Mouse (Mus musculus): Measurements from ENCODE around the gene Fmc1.
"Not testable (repeated sequence)": the region's sequence is repeated elsewhere in the genome, so short reads cannot be mapped to it uniquely, and the experiment has no call there.

Gene Fmc1

DNA sequence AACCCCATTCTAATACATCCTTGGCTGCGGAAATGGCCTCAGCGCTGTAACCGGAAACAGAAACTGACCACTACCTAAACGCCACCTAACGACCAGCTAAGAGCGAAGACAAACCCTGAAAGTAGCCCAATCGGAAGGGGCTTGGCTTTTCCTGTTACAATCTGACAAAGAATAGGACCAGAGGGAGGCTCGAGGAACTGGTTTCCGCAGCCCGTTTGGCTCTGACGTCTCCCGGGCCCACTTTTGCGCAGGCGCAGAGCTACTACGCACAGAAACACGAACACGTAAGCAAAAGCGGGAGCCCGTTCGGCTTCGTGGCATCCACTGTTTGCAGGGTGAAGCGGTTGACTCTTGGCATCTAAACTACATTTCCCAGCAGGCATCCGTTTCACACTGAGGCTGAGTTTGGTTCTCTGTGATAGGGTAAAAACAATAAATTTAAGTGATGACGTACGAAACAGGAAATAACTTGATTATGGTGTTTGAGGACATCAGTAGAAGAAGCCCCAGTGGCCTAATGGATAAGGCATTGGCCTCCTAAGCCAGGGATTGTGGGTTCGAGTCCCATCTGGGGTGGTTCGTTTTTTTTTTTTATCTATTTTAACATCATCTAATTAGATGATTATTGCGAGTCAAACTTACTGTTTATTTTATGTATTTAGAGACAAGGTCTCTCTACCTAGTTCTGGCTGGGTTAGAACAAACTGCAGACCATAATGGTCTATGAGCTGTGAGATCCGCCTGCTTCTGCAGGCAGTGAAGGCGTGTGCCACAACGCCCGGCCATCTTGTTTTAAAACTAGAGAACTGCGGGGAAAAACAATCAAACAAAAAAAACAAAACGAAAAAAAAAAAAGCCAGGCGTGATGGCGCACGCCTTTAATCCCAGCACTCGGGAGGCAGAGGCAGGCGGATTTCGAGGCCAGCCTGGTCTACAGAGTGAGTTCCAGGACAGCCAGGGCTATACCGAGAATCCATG, at the start of gene Fmc1:
Fmc1 (plus strand) TSS at position 75 of the 978 bp plus-strand sequence.
- DNase-seq (ENCODE audit: low spot score in 2 of 2): peak; percentile 96 to 98

DNA sequence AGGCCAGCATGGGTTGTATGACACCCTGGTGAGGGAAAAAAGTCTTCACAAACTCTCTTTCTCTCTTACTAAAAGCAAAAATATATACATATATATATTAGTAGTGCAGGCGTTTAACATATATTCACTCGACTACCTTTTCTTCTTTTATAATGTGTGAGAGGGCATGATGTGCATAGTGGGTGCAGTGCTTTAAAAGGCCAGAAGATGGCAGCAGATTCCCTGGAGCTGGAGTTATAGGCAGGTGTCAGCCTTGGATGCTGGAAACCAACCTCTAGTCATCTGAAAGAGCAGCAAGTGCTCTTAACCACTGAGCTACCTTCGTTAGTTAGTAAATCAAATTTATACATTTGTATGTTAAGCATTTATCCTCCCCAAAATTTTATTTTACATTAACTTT, 40.8 kb upstream of the Fmc1 start:
- DNase-seq (ENCODE audit: low spot score in 2 of 2): peak; percentile 29 to 68

DNA sequence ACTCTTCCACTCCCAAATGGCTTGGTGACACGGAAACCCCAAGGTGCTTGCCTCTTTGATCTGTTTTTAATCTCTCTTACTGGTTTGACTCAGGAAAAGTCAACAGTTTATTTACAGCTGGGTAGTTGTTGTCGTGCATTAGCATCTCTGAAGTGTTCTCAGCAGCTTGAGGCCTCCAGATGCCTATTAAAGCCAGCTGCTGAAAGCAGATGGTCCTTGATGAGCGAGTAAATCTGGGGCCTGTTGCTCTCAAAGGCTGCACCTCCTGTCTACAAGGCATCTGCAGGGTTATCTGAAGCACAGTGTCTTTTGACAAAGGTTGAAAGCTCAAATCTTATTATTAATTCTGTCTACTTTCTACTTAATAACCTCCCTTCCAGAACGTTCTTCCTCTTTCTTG, 37.7 kb upstream of the Fmc1 start:
- no peak for DNase-seq (ENCODE audit: low spot score in 2 of 2)

DNA sequence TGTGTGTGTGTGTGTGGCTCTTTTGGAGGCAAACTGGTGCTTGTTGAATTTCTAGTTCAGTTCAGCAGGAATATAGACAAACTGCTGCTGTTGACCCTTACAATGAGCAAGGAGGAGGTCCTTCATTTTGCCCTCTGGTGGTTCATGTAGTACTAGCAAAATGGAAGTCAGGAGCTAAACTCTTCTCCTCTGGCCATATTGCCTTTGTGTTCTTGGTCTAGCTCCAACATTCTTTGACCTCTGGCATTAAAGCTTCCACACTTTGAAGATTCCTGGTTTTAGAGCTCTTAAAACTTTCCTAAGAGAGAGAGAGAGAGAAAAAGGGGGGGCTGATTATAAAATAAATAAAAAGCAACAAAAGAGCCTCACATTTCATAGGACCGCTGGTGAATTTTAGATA, 21.2 kb upstream of the Fmc1 start:
- no peak for DNase-seq (ENCODE audit: low spot score in 2 of 2)

DNA sequence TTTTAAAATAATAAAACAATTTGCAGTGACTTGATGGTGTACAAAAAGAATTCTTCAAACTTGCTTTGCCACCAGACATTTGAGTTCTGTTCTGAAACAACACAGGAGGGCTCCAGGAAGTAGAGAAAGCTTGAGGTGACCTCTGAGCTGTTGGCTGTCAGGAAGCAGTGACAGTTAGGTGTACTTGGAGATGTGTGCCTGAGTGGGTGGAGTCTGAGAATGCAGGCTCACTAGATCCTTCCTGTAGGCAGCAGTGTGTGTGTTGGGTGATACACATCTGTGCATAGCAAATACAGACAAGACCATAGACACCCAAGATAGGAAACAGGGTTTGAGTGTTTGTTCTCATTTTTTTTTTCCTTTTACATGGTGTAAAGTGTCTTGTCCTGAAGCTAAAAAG, 20.5 kb upstream of the Fmc1 start:
- peak; percentile 46 to 48 for DNase-seq (ENCODE audit: low spot score in 2 of 2)

DNA sequence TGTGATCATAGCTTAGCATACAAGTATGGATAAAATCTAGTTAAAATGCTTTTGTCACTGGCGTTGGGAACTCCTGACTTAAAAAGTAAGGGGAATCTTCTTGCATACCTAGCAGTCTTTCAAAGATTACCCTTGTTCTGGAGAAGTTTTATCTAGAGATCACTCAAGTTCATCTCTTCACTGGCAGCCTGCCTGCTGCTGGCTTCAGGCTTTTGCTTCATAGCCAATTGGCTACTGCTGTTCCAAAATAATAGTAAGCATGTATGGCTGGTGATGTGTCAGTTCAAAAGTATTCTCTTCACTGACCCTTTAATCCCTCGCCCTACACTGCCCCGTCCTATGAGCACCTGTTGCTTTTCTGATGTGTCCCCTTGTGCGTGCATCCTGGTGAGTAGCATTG, 18.1 kb upstream of the Fmc1 start:
- DNase-seq (ENCODE audit: low spot score in 2 of 2): no peak

DNA sequence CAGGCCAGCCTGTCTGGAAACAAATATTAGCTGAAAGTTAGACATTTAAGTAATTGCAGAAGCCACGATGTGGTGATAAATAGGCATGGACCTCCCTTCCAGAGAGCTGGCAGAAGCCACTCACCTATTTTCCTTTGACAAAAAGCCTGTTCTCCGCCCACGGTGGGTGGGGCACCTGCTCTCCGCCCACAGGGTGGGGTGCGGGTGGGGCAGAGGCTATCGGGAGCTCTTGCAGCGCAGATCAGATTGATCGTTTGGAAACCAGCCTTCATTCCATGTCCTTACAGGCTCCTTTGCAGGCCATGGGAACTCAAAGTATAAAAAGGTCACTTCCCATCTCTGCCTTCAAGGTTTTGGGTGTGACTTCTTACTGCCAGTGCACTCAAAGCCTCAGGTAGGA, 9.5 kb upstream of the Fmc1 start:
- no peak for DNase-seq (ENCODE audit: low spot score in 2 of 2)

DNA sequence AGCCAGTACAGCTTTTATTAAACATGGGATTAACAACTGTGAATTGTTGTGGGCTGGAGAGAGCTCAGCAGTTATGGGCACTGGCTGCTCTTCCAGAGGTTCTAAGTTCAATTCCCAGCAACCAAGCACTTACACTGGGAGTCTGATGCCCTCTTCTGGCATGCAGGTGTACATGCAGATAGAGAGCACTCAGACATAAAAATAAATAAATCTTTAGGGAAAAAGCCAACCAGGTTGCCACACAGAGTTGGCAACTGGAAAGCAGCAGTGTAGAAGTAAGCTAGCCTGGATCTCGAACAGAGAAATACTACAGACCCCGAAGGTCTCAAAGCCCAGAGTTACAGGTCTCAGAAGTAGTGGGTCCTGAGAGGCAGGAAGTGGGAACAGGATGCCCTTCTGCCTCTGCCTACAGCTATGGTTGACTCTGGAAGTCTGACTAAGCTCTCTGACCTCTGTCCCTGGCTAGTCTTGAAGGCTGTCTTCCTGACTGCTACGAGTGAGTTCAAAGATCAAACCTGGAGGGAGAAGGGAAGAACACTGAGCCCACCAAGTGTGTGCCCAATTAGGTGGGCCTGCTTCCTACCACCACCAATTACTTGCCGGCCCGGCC, 2.0 kb upstream of the Fmc1 start:
- DNase-seq (ENCODE audit: low spot score in 2 of 2): peak in 1 of 2 experiments; percentile 29

DNA sequence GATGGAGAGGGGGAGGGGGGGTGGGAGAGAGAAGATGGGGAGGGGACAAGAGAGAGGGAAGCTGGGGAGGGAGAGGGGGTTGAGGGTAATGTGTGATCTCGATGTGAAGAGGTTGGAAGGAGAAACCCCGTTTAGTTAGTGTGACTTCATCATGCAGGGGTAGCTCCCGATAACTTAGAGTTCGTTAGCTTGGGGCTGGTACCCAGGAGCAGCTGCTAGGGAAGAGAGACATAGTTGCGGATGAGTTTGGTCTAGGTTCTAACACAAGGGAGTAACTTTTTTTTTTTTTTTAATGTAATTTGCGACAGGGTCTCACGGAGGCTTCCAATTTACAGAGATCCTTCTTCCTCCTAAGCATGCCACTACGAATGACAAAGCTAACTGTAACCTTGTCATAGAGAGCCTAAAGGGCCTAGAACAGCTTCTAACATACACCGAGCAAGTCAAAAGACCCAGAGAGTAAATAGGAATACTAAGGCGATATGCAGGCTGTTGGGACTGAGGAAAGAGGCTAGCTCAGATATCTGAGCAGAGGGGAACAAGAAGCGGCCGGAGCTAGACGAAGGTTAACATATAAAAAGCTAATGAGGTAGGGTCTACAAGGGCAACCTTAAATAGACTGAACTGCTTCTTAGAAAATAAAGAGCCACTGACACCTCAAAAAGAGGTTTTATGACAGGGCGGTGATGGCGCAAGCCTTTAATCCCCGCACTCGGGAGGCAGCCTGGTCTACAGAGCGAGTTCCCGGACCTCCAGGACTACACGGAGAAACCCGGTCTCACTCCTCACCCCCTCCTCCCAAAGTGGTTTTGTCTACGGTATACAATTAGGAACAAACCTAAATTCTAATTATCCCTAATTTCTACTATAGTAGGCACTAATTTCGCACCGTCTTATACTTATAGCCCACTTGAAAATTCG, 542 bp upstream of the Fmc1 start:
- DNase-seq (ENCODE audit: low spot score in 2 of 2): peak; percentile 38 to 55

DNA sequence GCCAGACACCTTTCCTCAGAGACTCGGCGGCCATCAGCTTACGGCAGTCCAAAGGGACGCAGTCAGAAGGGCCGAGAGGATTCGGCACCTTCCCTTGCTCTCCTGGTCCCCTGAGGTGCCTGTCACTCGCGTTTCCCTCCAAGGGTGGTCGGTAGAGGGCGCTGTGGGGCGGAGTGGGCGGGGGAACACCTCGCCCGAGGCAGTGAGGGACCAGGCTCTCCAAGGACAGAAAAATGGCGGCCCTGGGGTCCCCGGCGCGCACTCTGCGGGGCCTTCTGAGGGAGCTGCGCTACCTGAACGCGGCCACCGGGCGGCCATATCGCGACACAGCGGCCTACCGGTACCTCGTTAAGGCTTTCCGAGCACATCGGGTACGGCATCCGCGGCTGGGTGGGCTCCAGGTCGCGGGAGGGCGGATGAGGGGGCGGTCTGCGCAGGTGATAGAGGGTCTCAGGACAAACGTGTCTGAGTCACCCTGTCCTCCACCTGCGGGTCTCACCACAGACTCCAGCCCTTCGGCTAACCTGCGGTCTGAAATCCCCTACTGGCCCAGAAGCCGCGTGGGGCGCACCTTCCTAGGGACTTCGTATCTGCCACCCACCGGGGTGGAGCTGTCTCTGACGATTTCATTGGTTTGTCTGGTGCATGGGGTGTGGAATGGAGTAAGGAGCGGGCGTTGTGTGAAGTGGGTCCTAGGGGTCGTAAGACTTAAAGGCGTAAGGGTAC, 1.5 kb downstream of the Fmc1 start:
- DNase-seq (ENCODE audit: low spot score in 2 of 2): peak; percentile 97 to 100

DNA sequence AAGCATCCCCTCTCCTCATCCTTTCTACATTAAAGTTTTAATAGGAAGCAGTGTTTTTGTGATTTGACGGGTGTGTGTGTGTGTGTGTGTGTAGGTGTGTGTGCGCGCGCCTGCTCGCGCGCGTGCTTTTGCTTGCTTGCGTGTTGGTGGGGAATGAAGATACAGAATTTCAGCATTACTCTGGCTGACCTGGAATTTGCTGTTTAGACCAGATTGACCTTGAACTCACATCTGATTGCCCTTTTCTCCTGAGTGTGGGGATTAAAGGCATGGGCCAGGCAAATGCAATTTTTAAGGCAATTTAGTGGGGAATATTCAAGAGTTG, 2.0 kb downstream of the Fmc1 start:
- no peak for DNase-seq (ENCODE audit: low spot score in 2 of 2)

DNA sequence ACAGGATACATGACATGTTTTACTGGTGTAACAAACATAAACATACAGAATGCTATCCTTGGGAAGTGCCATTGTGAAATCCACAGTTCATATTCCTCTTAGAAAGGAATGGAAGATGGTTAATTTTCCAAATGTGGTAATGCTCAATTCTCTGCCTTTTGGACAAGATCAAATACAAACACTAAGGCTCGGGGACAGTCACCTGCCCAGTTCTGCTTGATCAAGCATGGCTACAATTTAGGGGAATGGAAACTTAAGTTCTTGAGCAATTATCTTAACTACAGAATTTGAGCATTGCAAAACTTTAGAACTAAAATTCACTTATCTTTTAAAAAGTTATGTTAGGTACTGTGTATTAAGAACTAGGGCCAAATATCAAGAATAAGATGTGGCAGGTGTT, 2.5 kb downstream of the Fmc1 start:
- no peak for DNase-seq (ENCODE audit: low spot score in 2 of 2)

DNA sequence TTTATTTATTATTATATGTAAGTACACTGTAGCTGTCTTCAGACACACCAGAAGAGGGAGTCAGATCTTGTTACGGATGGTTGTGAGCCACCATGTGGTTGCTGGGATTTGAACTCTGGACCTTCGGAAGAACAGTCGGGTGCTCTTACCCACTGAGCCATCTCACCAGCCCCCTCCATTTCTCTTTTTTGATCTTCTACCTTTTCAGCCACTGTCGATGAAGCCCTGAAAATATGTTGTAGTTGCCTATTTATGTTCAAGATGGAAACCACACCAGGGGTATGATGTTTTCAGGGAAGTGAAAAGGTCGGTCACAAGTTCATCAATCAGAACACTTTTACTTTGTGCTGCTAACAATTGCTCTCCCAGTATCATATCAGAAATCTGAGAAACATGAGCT, 10.8 kb downstream of the Fmc1 start:
- DNase-seq (ENCODE audit: low spot score in 2 of 2): not testable (repeated sequence)

DNA sequence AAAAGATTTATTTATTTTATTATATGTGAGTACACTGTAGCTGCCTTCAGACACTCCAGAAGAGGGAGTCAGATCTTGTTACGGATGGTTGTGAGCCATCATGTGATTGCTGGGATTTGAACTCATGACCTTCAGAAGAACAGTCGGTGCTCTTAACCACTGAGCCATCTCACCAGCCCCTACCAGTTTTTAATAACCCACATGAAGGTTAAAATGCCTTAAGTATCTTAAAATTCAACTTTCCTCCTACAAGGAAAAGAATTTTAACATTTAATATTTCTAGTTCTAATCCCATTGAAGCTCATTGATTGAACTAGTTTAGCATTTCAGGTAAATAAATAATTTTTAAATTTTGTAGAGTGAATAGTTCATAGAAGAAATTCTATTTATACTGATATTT, 13.7 kb downstream of the Fmc1 start:
- not testable (repeated sequence) for DNase-seq (ENCODE audit: low spot score in 2 of 2)

DNA sequence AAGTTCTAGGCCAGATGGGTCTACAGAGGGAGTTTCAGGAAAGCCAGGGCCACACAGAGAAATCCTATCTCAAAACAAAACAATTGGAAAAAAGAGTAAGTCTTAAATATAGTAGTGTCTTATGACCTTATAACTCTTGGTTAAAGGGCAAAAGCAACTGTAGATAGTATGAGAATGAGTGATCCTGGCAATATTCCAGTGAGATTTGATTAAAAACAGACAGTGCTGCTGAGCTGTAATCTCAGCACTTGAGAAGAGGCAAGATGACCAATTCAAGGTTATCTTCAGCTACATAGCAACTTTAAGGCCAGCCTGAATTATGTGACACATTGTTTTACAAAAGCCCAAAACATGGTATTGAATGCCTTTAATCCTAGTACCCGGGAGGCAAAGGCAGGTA, 14.4 kb downstream of the Fmc1 start:
- DNase-seq (ENCODE audit: low spot score in 2 of 2): no peak

DNA sequence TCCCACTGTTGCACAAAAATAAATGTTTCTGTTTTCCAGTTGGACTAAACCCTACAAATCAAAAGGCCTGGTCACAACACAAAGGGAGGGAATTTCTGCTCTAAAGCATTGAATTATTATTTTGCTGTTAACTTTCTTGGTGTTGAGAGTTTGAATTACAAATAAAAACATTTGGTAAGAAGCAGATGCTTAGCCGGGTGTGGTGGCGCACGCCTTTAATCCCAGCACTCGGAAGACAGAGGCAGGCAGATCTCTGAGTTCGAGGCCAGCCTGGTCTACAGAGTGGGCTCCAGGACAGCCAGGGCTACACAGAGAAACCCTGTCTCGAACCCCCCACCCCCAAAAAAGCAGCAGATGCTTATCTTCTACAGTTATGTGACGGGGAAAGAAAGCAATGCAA, 15.3 kb downstream of the Fmc1 start:
- DNase-seq (ENCODE audit: low spot score in 2 of 2): not testable (repeated sequence)

DNA sequence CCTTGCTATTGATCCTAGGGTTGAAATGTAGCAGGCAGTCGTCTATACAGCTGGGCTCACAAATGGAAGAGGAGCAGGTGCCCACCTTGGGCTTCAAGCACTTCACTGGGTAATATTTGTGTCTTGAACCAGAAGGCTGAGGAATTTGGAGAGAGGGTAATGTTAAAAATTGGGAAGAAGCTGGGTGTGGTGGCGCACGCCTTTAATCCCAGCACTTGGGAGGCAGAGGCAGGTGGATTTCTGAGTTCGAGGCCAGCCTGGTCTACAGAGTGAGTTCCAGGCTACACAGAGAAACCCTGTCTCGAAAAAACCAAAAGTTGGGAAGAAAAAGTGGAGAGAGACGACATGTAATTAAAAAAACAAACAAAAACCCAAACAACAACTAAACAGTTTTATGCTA, 16.5 kb downstream of the Fmc1 start:
- DNase-seq (ENCODE audit: low spot score in 2 of 2): not testable (repeated sequence)

DNA sequence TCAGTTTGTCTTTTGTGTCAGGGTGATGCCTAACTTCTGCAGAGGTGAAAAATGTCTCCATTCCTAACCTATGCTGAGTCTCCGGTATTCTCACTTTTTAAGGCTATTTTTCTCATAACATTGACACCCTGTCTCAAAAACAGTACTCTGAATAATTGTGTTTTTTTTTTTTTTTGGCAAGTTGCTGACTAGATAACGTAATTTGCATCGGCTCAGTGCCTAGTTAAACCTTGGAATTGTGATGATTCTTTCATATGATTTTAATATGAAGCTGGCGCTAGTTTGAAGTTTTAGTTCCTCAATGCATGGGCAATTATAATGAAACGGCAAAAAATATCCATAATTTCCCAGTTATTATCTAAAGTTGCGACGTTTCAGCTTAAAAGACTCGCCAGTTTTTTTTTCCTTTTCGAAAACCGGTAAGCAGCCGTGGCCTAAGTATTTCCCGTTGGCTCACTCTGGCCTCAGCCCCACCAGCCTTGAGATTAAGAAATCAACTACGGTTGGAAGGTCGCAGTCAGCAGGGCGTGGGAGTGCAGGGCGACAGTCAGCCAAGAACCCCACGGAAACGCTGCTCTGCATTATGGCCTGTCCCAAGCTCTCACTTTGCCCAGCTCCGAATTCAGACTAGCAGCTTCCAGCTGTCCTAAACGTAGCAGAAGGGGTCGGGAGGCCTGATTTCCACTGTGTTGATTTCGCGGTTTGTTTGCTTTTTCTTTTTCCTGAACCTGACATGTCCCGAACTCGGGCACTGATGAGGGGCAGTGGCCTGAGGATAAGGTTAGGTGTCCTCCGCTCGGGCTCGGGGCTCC, 17.2 kb downstream of the Fmc1 start:
- DNase-seq (ENCODE audit: low spot score in 2 of 2): no peak

DNA sequence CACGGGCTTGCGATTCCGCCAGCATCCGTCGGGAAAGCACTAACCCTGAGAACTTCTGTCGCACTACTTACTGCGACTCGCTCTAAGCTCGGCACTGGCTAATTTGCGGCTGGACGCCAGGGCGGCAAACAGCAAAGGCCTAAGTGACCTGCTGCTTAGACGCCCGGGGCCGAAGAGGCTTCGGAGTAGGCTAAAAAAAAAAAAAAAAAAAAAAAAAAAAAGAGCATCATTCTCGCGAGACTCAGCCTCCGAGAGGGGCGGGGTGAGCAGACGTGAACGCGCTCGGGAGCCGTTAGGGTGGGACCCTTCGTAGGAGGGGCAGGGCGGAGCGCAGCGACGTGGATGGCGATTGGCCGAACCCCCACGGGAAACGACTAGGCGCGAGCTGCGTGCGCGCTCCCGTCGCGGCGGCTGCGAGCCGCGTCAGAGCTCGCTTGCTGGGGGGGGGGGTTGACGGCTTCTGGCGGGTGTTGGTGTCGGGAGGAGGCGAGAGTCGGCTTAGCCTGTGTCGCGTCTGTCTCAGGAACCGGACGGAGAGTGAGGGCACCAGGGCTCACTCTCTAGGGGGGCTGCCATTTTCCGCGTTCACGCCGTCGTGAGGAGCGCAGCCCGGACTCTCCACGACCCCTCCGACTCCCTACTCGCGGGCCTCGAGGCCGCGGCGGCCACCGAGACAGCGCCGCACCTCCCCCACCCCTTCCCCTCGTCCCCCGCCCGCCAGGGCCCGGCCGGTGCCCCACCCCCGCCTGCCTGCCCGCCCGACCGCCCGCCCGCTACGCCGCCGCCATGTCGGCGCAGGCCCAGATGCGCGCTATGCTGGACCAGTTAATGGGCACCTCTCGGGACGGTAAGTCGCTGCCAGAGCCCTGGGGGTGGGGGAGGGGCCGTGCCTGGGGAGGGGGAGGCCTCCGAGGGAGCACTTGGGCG, 18.0 kb downstream of the Fmc1 start, which contains the start of gene Luc7l2:
Luc7l2 (plus strand) TSS at position 273 of the 927 bp plus-strand sequence.
- DNase-seq (ENCODE audit: low spot score in 2 of 2): peak; percentile 95 to 97
